In genomic region chr10:80260642-80261584, GRCm38 (mm10) we compare ENCODE assay signal across 8 mouse cellular contexts. TPM values are rescaled to one million over a fixed set of nuclear protein-coding genes. Genes with fewer than 3 reads are reported as not detected.
A peak's percentile ranks its signal among the peaks of the same experiment; 100 is the strongest.
DNase-seq lines count a peak whose midpoint lies in the region; ATAC-seq and TF ChIP-seq lines count a peak whose summit lies in the region.

Gamt (minus strand) TSS chr10:80261012.
Dazap1 (plus strand) TSS chr10:80261486.

- peaks cover 34% of the 10 kb centered on the region for H3K79me2 ChIP-seq in C2C12 (ENCODE audit: control insufficient read depth, insufficient read depth)
- H3K79me2 ChIP-seq in liver, adult 2 months (ENCODE audit: control insufficient read depth, insufficient read depth, low read length) = peaks cover 15% of the 10 kb centered on the region; the same call in 1 of the 2 replicates
- peaks cover 30% of the 10 kb centered on the region for H3K79me2 ChIP-seq in myocyte (ENCODE audit: control insufficient read depth, insufficient read depth)

- H3K27me3 ChIP-seq in C2C12 (ENCODE audit: control insufficient read depth, insufficient read depth, insufficient read length) (no peaks in the 10 kb centered on the region), myocyte (ENCODE audit: control insufficient read depth, insufficient read depth, insufficient read length) (no peaks in the 10 kb centered on the region)
- no peaks in the 10 kb centered on the region for H3K27me3 ChIP-seq in erythroblast, embryonic 14.5 days (ENCODE audit: control insufficient read depth)
- H3K27me3 ChIP-seq in heart, embryonic 11.5 days (ENCODE audit: control insufficient read depth, insufficient read depth, low read length) = no peaks in the 10 kb centered on the region
- H3K27me3 ChIP-seq in kidney, embryonic 16.5 days (ENCODE audit: insufficient read depth, low read length) = no peaks in the 10 kb centered on the region
- H3K27me3 ChIP-seq in liver, adult 2 months (ENCODE audit: control insufficient read depth, insufficient read depth, low read length) = no peaks in the 10 kb centered on the region
- H3K27me3 ChIP-seq in splenic B cell, adult 2 months (ENCODE audit: control insufficient read depth, insufficient read depth, low read length, poor library complexity, severe bottlenecking) = no peaks in the 10 kb centered on the region

- no peaks in the 10 kb centered on the region for H3K9me3 ChIP-seq in erythroblast, embryonic 14.5 days (ENCODE audit: control insufficient read depth, low read length)
- no peaks in the 10 kb centered on the region for H3K9me3 ChIP-seq in heart, embryonic 11.5 days (replicated peaks; ENCODE audit: control insufficient read depth, low read length)
- H3K9me3 ChIP-seq in kidney, embryonic 16.5 days (ENCODE audit: low read length) = no peaks in the 10 kb centered on the region

- WGBS in heart, embryonic 11.5 days (ENCODE audit: insufficient replicate concordance) = under 1% methylated on average over 48 of the region's 49 CpGs
- under 1% methylated on average over 49 of the region's 49 CpGs for WGBS in kidney, embryonic 16.5 days
- 1% methylated on average over 49 of the region's 49 CpGs for WGBS in liver, adult 2 months

- peaks cover 15% of the 10 kb centered on the region for H3K79me3 ChIP-seq in C2C12 (ENCODE audit: low read depth)

- TF ChIP-seq CTCF in C2C12 (IDR thresholded peaks at IDR 0.05; ENCODE audit: control insufficient read depth, insufficient read depth, insufficient read length) = no peak
- TF ChIP-seq CTCF in brain, embryonic 14.5 days (IDR thresholded peaks at IDR 0.05; ENCODE audit: borderline replicate concordance, extremely low read depth, insufficient read depth, insufficient read length) = no peak
- no peak for TF ChIP-seq CTCF in liver, adult 2 months (IDR thresholded peaks at IDR 0.05; ENCODE audit: low read depth, low read length)

- H3K4me2 ChIP-seq in heart, embryonic 11.5 days = peak within 1 kb of the TSS; percentile 95
- peak within 1 kb of the TSS; percentile 94 for H3K4me2 ChIP-seq in kidney, embryonic 16.5 days (replicated peaks; ENCODE audit: low read depth, low read length)
- H3K4me2 ChIP-seq in myocyte (ENCODE audit: low read depth) = peak within 1 kb of the TSS; percentile 92

- H3ac ChIP-seq in C2C12 (ENCODE audit: control insufficient read depth, insufficient read length, low read depth) (peak within 1 kb of the TSS; percentile 81), myocyte (ENCODE audit: control insufficient read depth, insufficient read length) (peak within 1 kb of the TSS; percentile 30)

- H3K36me3 ChIP-seq in C2C12 (ENCODE audit: control insufficient read depth, insufficient read depth) = peaks cover 35% of the 10 kb centered on the region
- H3K36me3 ChIP-seq in erythroblast, embryonic 14.5 days (ENCODE audit: control insufficient read depth) = peaks cover 39% of the 10 kb centered on the region
- H3K36me3 ChIP-seq in heart, embryonic 11.5 days (ENCODE audit: control insufficient read depth, insufficient read depth, low read length) = peaks cover 19% of the 10 kb centered on the region
- peaks cover 26% of the 10 kb centered on the region for H3K36me3 ChIP-seq in kidney, embryonic 16.5 days (ENCODE audit: insufficient read depth, low read length)
- H3K36me3 ChIP-seq in liver, adult 2 months (ENCODE audit: control insufficient read depth, insufficient read depth, low read length) = 0 out of 2 replicates have a peak, but pooled peaks cover 1% of the 10 kb centered on the region
- H3K36me3 ChIP-seq in myocyte (ENCODE audit: control insufficient read depth, insufficient read depth) = no peaks in the 10 kb centered on the region
- H3K36me3 ChIP-seq in splenic B cell, adult 2 months (ENCODE audit: control insufficient read depth, insufficient read depth, low read length, poor library complexity, severe bottlenecking) = peaks cover 2% of the 10 kb centered on the region

- peak; percentile 84 for ATAC-seq in heart, embryonic 11.5 days (replicated peaks; ENCODE audit: insufficient number of reproducible peaks, low FRiP score, low TSS enrichment)
- peak; percentile 94 for ATAC-seq in kidney, embryonic 16.5 days (ENCODE audit: low FRiP score, low TSS enrichment)

- peaks cover 72% of the 10 kb centered on the region for H3K4me1 ChIP-seq in erythroblast, embryonic 14.5 days (ENCODE audit: control insufficient read depth)
- peaks cover 29% of the 10 kb centered on the region for H3K4me1 ChIP-seq in heart, embryonic 11.5 days (ENCODE audit: control insufficient read depth, insufficient read depth, low read length)
- H3K4me1 ChIP-seq in kidney, embryonic 16.5 days (ENCODE audit: insufficient read depth, low read length) = peaks cover 27% of the 10 kb centered on the region
- peaks cover 18% of the 10 kb centered on the region for H3K4me1 ChIP-seq in liver, adult 2 months (ENCODE audit: control insufficient read depth, insufficient read depth, low read length)

- peak; percentile 38; the same call in 1 of the 2 replicates for TF ChIP-seq POLR2A in brain, embryonic 14.5 days (IDR thresholded peaks at IDR 0.05; ENCODE audit: borderline replicate concordance, extremely low read depth, insufficient read depth, insufficient read length, poor library complexity, severe bottlenecking)
- TF ChIP-seq POLR2A in liver, adult 2 months (IDR thresholded peaks at IDR 0.05; ENCODE audit: extremely low read depth, insufficient read depth, low read length) = peak; percentile 96
- TF ChIP-seq POLR2A in myocyte (IDR thresholded peaks at IDR 0.05; ENCODE audit: insufficient read length, low read depth) = peak; percentile 71

- DNase-seq in brain, embryonic 14.5 days (ENCODE audit: low read depth) = peak; percentile 97
- DNase-seq in liver, adult 2 months (ENCODE audit: extremely low read depth, low read depth, low spot score) = peak; percentile 93
- peak; percentile 94 for DNase-seq in splenic B cell, adult 2 months (ENCODE audit: low read depth, low spot score)

- H3K27ac ChIP-seq in heart, embryonic 11.5 days (ENCODE audit: low read depth, low read length) = peak within 1 kb of the TSS; percentile 98
- peak within 1 kb of the TSS; percentile 100 for H3K27ac ChIP-seq in kidney, embryonic 16.5 days (ENCODE audit: low read length)
- peak within 1 kb of the TSS; percentile 92 for H3K27ac ChIP-seq in liver, adult 2 months (replicated peaks; ENCODE audit: insufficient read depth, low read depth, low read length)

- H3K4me3 ChIP-seq in C2C12 (ENCODE audit: insufficient read depth, poor library complexity, severe bottlenecking) = peak within 1 kb of the TSS; percentile 37
- H3K4me3 ChIP-seq in erythroblast, embryonic 14.5 days (replicated peaks) = peak within 1 kb of the TSS; percentile 65
- H3K4me3 ChIP-seq in heart, embryonic 11.5 days (ENCODE audit: low read depth, low read length) = peak within 1 kb of the TSS; percentile 58
- peak within 1 kb of the TSS; percentile 63 for H3K4me3 ChIP-seq in kidney, embryonic 16.5 days (ENCODE audit: low read length)
- peak within 1 kb of the TSS; percentile 82 for H3K4me3 ChIP-seq in liver, adult 2 months (ENCODE audit: insufficient read depth, low read depth, low read length)
- H3K4me3 ChIP-seq in myocyte = peak within 1 kb of the TSS; percentile 50

- H3K9ac ChIP-seq in heart, embryonic 11.5 days (ENCODE audit: low read depth, low read length) = peak within 1 kb of the TSS; percentile 79
- H3K9ac ChIP-seq in kidney, embryonic 16.5 days (replicated peaks; ENCODE audit: low read length) = peak within 1 kb of the TSS; percentile 79
- peak within 1 kb of the TSS; percentile 89 for H3K9ac ChIP-seq in liver, adult 2 months (ENCODE audit: low read depth, low read length)

TF ChIP-seq in C2C12, 6 proteins besides CTCF, POLR2A, EP300 and RAD21:
- no peak for TF ChIP-seq CEBPB (IDR thresholded peaks at IDR 0.05; ENCODE audit: low read depth)
- no peak for TF ChIP-seq MYOD1 (IDR thresholded peaks at IDR 0.05; ENCODE audit: control insufficient read depth, insufficient read length, low read depth)
- TF ChIP-seq MAX (IDR thresholded peaks at IDR 0.05) = no peak
- TF ChIP-seq FOSL1 (IDR thresholded peaks at IDR 0.05; ENCODE audit: insufficient read depth, low read length, poor library complexity, severe bottlenecking) = no peak
- no peak for TF ChIP-seq MYOG (IDR thresholded peaks at IDR 0.05; ENCODE audit: control insufficient read depth, extremely low read depth, insufficient read length)
- TF ChIP-seq USF1 (IDR thresholded peaks at IDR 0.05; ENCODE audit: low read depth) = no peak

TF ChIP-seq in myocyte, 11 proteins besides CTCF, POLR2A, EP300 and RAD21:
- peak; percentile 54 for TF ChIP-seq POLR2AphosphoS2 (IDR thresholded peaks at IDR 0.05; ENCODE audit: insufficient read length, low read depth)
- peak in 1 of 3 experiments; percentile 1 for TF ChIP-seq MYOG (IDR thresholded peaks at IDR 0.05; ENCODE audit: control insufficient read depth in 1 of 3, insufficient read depth in 1 of 3, insufficient read length in 2 of 3, low read depth in 2 of 3)
- TF ChIP-seq SRF (IDR thresholded peaks at IDR 0.05; ENCODE audit: control insufficient read depth, insufficient read length, low read depth) = no peak
- no peak for TF ChIP-seq CEBPB (IDR thresholded peaks at IDR 0.05; ENCODE audit: insufficient read depth, poor library complexity, severe bottlenecking)
TF ChIP-seq in myocyte: peak in this region for 2.

RNA-seq across cellular contexts. Expression of gene Gamt, which starts in this region (rescaled TPM):
- polyA plus RNA-seq in C2C12 (2012; fragmentation: generic; extraction: Trizol) (48.3 TPM), myocyte (2012; fragmentation: generic; extraction: Trizol) (162 TPM)
- polyA plus RNA-seq in brain, embryonic 14.5 days (2012; rRNA removed) = 15.3 and 19.8 TPM in 2 replicates
- 0.11 and 0.20 TPM in 2 replicates for polyA plus RNA-seq in erythroblast, embryonic 14.5 days (2012)
- 57.2 and 59.0 TPM in 2 replicates for polyA plus RNA-seq in heart, embryonic 11.5 days (2014; fragmentation: Nextera tagmentation; extraction: Ambion mirVana)
- polyA plus RNA-seq in kidney, embryonic 16.5 days (2015; fragmentation: Nextera tagmentation; extraction: Ambion mirVana) = 38.1 and 38.3 TPM in 2 replicates
- total RNA-seq in liver, adult 2 months (2014; rRNA removed) = 241 and 277 TPM in 2 replicates
- 670 and 715 TPM in 2 replicates for polyA plus RNA-seq in liver, adult 2 months (2012; rRNA removed)

RNA-seq across cellular contexts. Expression of gene Dazap1, which starts in this region (rescaled TPM):
- polyA plus RNA-seq in C2C12 (2012; fragmentation: generic; extraction: Trizol) (159 TPM), myocyte (2012; fragmentation: generic; extraction: Trizol) (123 TPM)
- polyA plus RNA-seq in brain, embryonic 14.5 days (2012; rRNA removed) = 158 and 207 TPM in 2 replicates
- polyA plus RNA-seq in erythroblast, embryonic 14.5 days (2012) = 76.5 and 84.5 TPM in 2 replicates
- 28.4 and 29.9 TPM in 2 replicates for polyA plus RNA-seq in heart, embryonic 11.5 days (2014; fragmentation: Nextera tagmentation; extraction: Ambion mirVana)
- polyA plus RNA-seq in kidney, embryonic 16.5 days (2015; fragmentation: Nextera tagmentation; extraction: Ambion mirVana) = 52.7 and 55.4 TPM in 2 replicates
- 38.0 and 39.9 TPM in 2 replicates for total RNA-seq in liver, adult 2 months (2014; rRNA removed)
- polyA plus RNA-seq in liver, adult 2 months (2012; rRNA removed) = 39.9 and 43.5 TPM in 2 replicates

Comparison
In these comparisons a context has a peak if more than half of its experiments do, and no peak if none do; other contexts are left out.
1. Peak in every context shown above with its lines: DNase-seq, ATAC-seq, H3K4me3 ChIP-seq and H3K27ac ChIP-seq.
2. RNA of gene Gamt (polyA plus RNA-seq): 670 to 715 TPM in liver, adult 2 months, 162 TPM in myocyte (single experiment), 57.2 to 59.0 TPM in heart, embryonic 11.5 days, 48.3 TPM in C2C12 (single experiment), 38.1 to 38.3 TPM in kidney, embryonic 16.5 days and 15.3 to 19.8 TPM in brain, embryonic 14.5 days; 0.11 to 0.20 TPM in erythroblast, embryonic 14.5 days; every median in the first group is over 10 times any median in the second.
3. POLR2A ChIP-seq: peak in every context shown above with its lines; median percentile 96 in liver, adult 2 months; 71 in myocyte; 38 in brain, embryonic 14.5 days.